Mouse (Mus musculus): Measurements from ENCODE around the gene Rbm4b.

GRCm38 (mm10) chr19:4712781-4713526 lies 43.3 kb upstream of the Rbm4b start:
- no peak for TF ChIP-seq CTCF (conservative IDR thresholded peaks at IDR 0.05; ENCODE audit: low read length)
- TF ChIP-seq POU5F1 (IDR thresholded peaks at IDR 0.05; ENCODE audit: borderline replicate concordance, low read length) = no peak
- no peak for TF ChIP-seq NANOG (IDR thresholded peaks at IDR 0.05; ENCODE audit: borderline replicate concordance, low read length)
